Mouse (Mus musculus): ENCODE results near the gene Spry2.

Spry2 gene

GRCm38 (mm10) chr14:105896791-105897568 lies at the start of gene Spry2:
Spry2 (minus strand) TSS chr14:105896819.
- DNase-seq: peak; percentile 87

GRCm38 (mm10) chr14:105941353-105941752 lies 44.7 kb upstream of the Spry2 start:
- no peak for DNase-seq

- DNase-seq: no peak
These were observed 30.1 kb upstream of the Spry2 start for GRCm38 (mm10) chr14:105926726-105927125.

- no peak for DNase-seq
These were observed 28.7 kb upstream of the Spry2 start for GRCm38 (mm10) chr14:105925305-105925704.

GRCm38 (mm10) chr14:105924712-105925111 lies 28.1 kb upstream of the Spry2 start:
- DNase-seq: no peak

- DNase-seq: no peak
These were observed 26.3 kb upstream of the Spry2 start for GRCm38 (mm10) chr14:105922874-105923273.

- no peak for DNase-seq
These were observed 25.8 kb upstream of the Spry2 start for GRCm38 (mm10) chr14:105922427-105922826.

GRCm38 (mm10) chr14:105921217-105921695 lies 24.6 kb upstream of the Spry2 start:
- no peak for DNase-seq

GRCm38 (mm10) chr14:105920395-105921216 lies 24.0 kb upstream of the Spry2 start:
- DNase-seq: no peak

GRCm38 (mm10) chr14:105907216-105907615 lies 10.6 kb upstream of the Spry2 start:
- DNase-seq: no peak

GRCm38 (mm10) chr14:105905935-105906334 lies 9.3 kb upstream of the Spry2 start:
- DNase-seq: no peak

GRCm38 (mm10) chr14:105905509-105905908 lies 8.9 kb upstream of the Spry2 start:
- no peak for DNase-seq

GRCm38 (mm10) chr14:105902807-105903206 lies 6.2 kb upstream of the Spry2 start:
- no peak for DNase-seq

GRCm38 (mm10) chr14:105900841-105901240 lies 4.2 kb upstream of the Spry2 start:
- no peak for DNase-seq

- no peak for DNase-seq
These were observed 2.5 kb upstream of the Spry2 start for GRCm38 (mm10) chr14:105899116-105899515.

- DNase-seq: peak; percentile 91
These were observed 1.9 kb upstream of the Spry2 start for GRCm38 (mm10) chr14:105898266-105899111.

GRCm38 (mm10) chr14:105897569-105898101 lies 1.0 kb upstream of the Spry2 start:
- peak; percentile 79 for DNase-seq

- DNase-seq: peak; percentile 79
These were observed 513 bp downstream of the Spry2 start for GRCm38 (mm10) chr14:105895961-105896651.

GRCm38 (mm10) chr14:105894971-105895873 lies 1.4 kb downstream of the Spry2 start:
- peak; percentile 63 for DNase-seq

GRCm38 (mm10) chr14:105893623-105893995 lies 3.0 kb downstream of the Spry2 start:
- peak; percentile 9 for DNase-seq

All from cerebellum, adult 11-12 months (tissue).